Mouse (Mus musculus) MEL (cell line): ENCODE measurements around the gene Nde1. TPM values are rescaled to one million over a fixed set of nuclear protein-coding genes. Genes with fewer than 3 reads are reported as not detected.

Experiments used
- DNase-seq: peaks from one replicate; pipeline ENCODE4 v3.0.0; 2011; ENCODE audit warnings: low read depth, low spot score
- H3K27ac ChIP-seq: 2 replicates; pipeline ENCODE4 v1.5.1; 2012; ENCODE audit warnings: low read depth, mild to moderate bottlenecking, control low read depth, low read length, moderate library complexity; ENCODE audit not compliant: control insufficient read depth
- H3K27me3 ChIP-seq, 2 experiments: fragments of 150-350 bp in 1 of 2; sonication (generic) in 1 of 2; 2 replicates each; pipeline ENCODE4 v1.6.1; 2012; ENCODE audit warnings: low read length in 2 of 2, mild to moderate bottlenecking in 2 of 2, improper control_type of control experiment in 1 of 2, moderate library complexity in 1 of 2; ENCODE audit not compliant: insufficient read depth in 2 of 2, control insufficient read depth in 1 of 2
- H3K36me3 ChIP-seq, 2 experiments: 2 replicates each; pipeline ENCODE4 v1.6.1; 2012 to 2014; ENCODE audit warnings: low read length in 2 of 2, improper control_type of control experiment in 1 of 2, inconsistent platforms in 1 of 2, mild to moderate bottlenecking in 1 of 2; ENCODE audit not compliant: insufficient read depth in 2 of 2, control insufficient read depth in 1 of 2
- H3K4me1 ChIP-seq, 2 experiments: fragments of 150-350 bp in 1 of 2; sonication (generic) in 1 of 2; 2 replicates each; pipeline ENCODE4 v1.6.1; 2012; ENCODE audit warnings: low read length in 2 of 2, improper control_type of control experiment in 1 of 2, mild to moderate bottlenecking in 1 of 2; ENCODE audit not compliant: insufficient read depth in 2 of 2, control insufficient read depth in 1 of 2
- H3K4me3 ChIP-seq, 2 experiments: fragments of 150-350 bp in 1 of 2; sonication (generic) in 1 of 2; 2 replicates each; pipeline ENCODE4 v1.5.1; 2012; ENCODE audit warnings: low read depth in 2 of 2, low read length in 2 of 2, mild to moderate bottlenecking in 2 of 2, moderate library complexity in 2 of 2, control low read depth in 1 of 2, improper control_type of control experiment in 1 of 2; ENCODE audit not compliant: control insufficient read depth in 1 of 2, insufficient read depth in 1 of 2
- H3K79me2 ChIP-seq: 2 replicates; pipeline ENCODE4 v1.6.1; 2012; ENCODE audit warnings: mild to moderate bottlenecking, low read length, moderate library complexity; ENCODE audit not compliant: control insufficient read depth, poor library complexity, insufficient read depth
- H3K9ac ChIP-seq: 2 replicates; pipeline ENCODE4 v1.6.1; 2012; ENCODE audit warnings: low read depth, mild to moderate bottlenecking, control low read depth, low read length, moderate library complexity; ENCODE audit not compliant: control insufficient read depth, poor library complexity, severe bottlenecking
- H3K9me3 ChIP-seq: fragments of 150-350 bp; sonication (generic); replicated peaks from 2 replicates; pipeline ENCODE4 v1.6.1; 2012; ENCODE audit warnings: mild to moderate bottlenecking, low read length, improper control_type of control experiment, moderate library complexity; ENCODE audit not compliant: insufficient read depth
- CHD1 ChIP-seq: IDR thresholded peaks from 2 replicates; pipeline ENCODE4 v1.6.1; 2012; ENCODE audit warnings: low read depth, mild to moderate bottlenecking, inconsistent platforms, low read length, improper control_type of control experiment
- CTCF ChIP-seq, 3 experiments: IDR thresholded peaks in 2 of 3; conservative IDR thresholded peaks in 1 of 3; 2 replicates each; pipeline ENCODE4 v1.5.1; 2011 to 2012; ENCODE audit warnings: low read length in 3 of 3, low read depth in 2 of 3, mild to moderate bottlenecking in 2 of 3, improper control_type of control experiment in 1 of 3, inconsistent platforms in 1 of 3, mixed read lengths in 1 of 3, moderate library complexity in 1 of 3; ENCODE audit not compliant: control insufficient read depth in 1 of 3, insufficient read depth in 1 of 3, poor library complexity in 1 of 3, severe bottlenecking in 1 of 3
- E2F4 ChIP-seq: IDR thresholded peaks from 2 replicates; pipeline ENCODE4 v1.6.1; 2011; ENCODE audit warnings: low read depth, low read length, improper control_type of control experiment, borderline replicate concordance
- ELF1 ChIP-seq: IDR thresholded peaks from 2 replicates; pipeline ENCODE4 v1.6.1; 2014; ENCODE audit warnings: low read depth, mild to moderate bottlenecking, inconsistent platforms, low read length, improper control_type of control experiment, moderate library complexity
- EP300 ChIP-seq, 2 experiments: IDR thresholded peaks; 2 replicates each; pipeline ENCODE4 v1.6.1; 2011; ENCODE audit warnings: improper control_type of control experiment in 2 of 2, low read length in 2 of 2, low read depth in 1 of 2, mild to moderate bottlenecking in 1 of 2
- ETS1 ChIP-seq: IDR thresholded peaks from 2 replicates; pipeline ENCODE4 v1.6.1; 2012; ENCODE audit warnings: low read depth, mild to moderate bottlenecking, inconsistent platforms, low read length, improper control_type of control experiment, moderate library complexity
- GATA1 ChIP-seq: IDR thresholded peaks from 2 replicates; pipeline ENCODE4 v1.6.1; 2011; ENCODE audit warnings: low read depth, low read length, improper control_type of control experiment
- HCFC1 ChIP-seq: IDR thresholded peaks from 2 replicates; pipeline ENCODE4 v1.6.1; 2012; ENCODE audit warnings: low read depth, mild to moderate bottlenecking, inconsistent platforms, low read length, improper control_type of control experiment, moderate library complexity
- KAT2A ChIP-seq: conservative IDR thresholded peaks from 2 replicates; pipeline ENCODE4 v1.6.1; 2012; ENCODE audit warnings: low read depth, low read length, improper control_type of control experiment, inconsistent platforms
- MAFK ChIP-seq: IDR thresholded peaks from 2 replicates; pipeline ENCODE4 v1.6.1; 2011; ENCODE audit warnings: low read depth, mild to moderate bottlenecking, low read length, improper control_type of control experiment, borderline replicate concordance
- MAZ ChIP-seq: IDR thresholded peaks from 2 replicates; pipeline ENCODE4 v1.6.1; 2012; ENCODE audit warnings: low read depth, mild to moderate bottlenecking, inconsistent platforms, low read length, improper control_type of control experiment
- MEF2A ChIP-seq: IDR thresholded peaks from 2 replicates; pipeline ENCODE4 v1.6.1; 2014; ENCODE audit warnings: low read depth, mild to moderate bottlenecking, inconsistent platforms, low read length, improper control_type of control experiment; ENCODE audit not compliant: poor library complexity, insufficient replicate concordance, severe bottlenecking; ENCODE audit errors: extremely low read depth
- MYB ChIP-seq: IDR thresholded peaks from 2 replicates; pipeline ENCODE4 v1.6.1; 2011; ENCODE audit warnings: mild to moderate bottlenecking, low read depth, low read length, improper control_type of control experiment
- MYC ChIP-seq: IDR thresholded peaks from 2 replicates; pipeline ENCODE4 v1.6.1; 2011; ENCODE audit warnings: low read depth, mild to moderate bottlenecking, low read length, improper control_type of control experiment, moderate library complexity
- NELFE ChIP-seq: IDR thresholded peaks from 2 replicates; pipeline ENCODE4 v1.6.1; 2011; ENCODE audit warnings: low read depth, low read length, improper control_type of control experiment
- POLR2AphosphoS2 ChIP-seq: IDR thresholded peaks from 2 replicates; pipeline ENCODE4 v1.6.1; 2011; ENCODE audit warnings: low read length, improper control_type of control experiment
- POLR2AphosphoS5 ChIP-seq: IDR thresholded peaks from 2 replicates; pipeline ENCODE4 v1.6.1; 2012; ENCODE audit warnings: low read depth, borderline replicate concordance, mild to moderate bottlenecking, inconsistent platforms, low read length, moderate library complexity, mixed read lengths
- RAD21 ChIP-seq: IDR thresholded peaks from 2 replicates; pipeline ENCODE4 v1.6.1; 2011; ENCODE audit warnings: mild to moderate bottlenecking, low read depth, low read length, improper control_type of control experiment
- RCOR1 ChIP-seq: IDR thresholded peaks from 2 replicates; pipeline ENCODE4 v1.6.1; 2012; ENCODE audit warnings: low read depth, mild to moderate bottlenecking, inconsistent platforms, low read length, improper control_type of control experiment
- SIN3A ChIP-seq: IDR thresholded peaks from 2 replicates; pipeline ENCODE4 v1.6.1; 2012; ENCODE audit warnings: low read length, improper control_type of control experiment, inconsistent platforms
- SMC3 ChIP-seq: IDR thresholded peaks from 2 replicates; pipeline ENCODE4 v1.6.1; 2011; ENCODE audit warnings: low read depth, low read length, improper control_type of control experiment
- TBP ChIP-seq: IDR thresholded peaks from 2 replicates; pipeline ENCODE4 v1.8.0; 2011; ENCODE audit warnings: low read depth, low read length, improper control_type of control experiment
- TCF12 ChIP-seq: IDR thresholded peaks from 2 replicates; pipeline ENCODE4 v1.6.1; 2014; ENCODE audit warnings: low read depth, mild to moderate bottlenecking, inconsistent platforms, low read length, improper control_type of control experiment, moderate library complexity
- UBTF ChIP-seq: IDR thresholded peaks from 2 replicates; pipeline ENCODE4 v1.6.1; 2012; ENCODE audit warnings: low read depth, mild to moderate bottlenecking, inconsistent platforms, low read length, improper control_type of control experiment, moderate library complexity, borderline replicate concordance; ENCODE audit not compliant: insufficient read depth
- USF2 ChIP-seq, 2 experiments: IDR thresholded peaks; 2 replicates each; pipeline ENCODE4 v1.6.1; 2011 to 2012; ENCODE audit warnings: improper control_type of control experiment in 2 of 2, low read length in 2 of 2, borderline replicate concordance in 1 of 2, inconsistent platforms in 1 of 2, low read depth in 1 of 2, mild to moderate bottlenecking in 1 of 2; ENCODE audit not compliant: insufficient read depth in 1 of 2
- ZKSCAN1 ChIP-seq: IDR thresholded peaks from 2 replicates; pipeline ENCODE4 v1.6.1; 2012; ENCODE audit warnings: low read depth, mild to moderate bottlenecking, inconsistent platforms, low read length, improper control_type of control experiment, moderate library complexity
- ZMIZ1 ChIP-seq: IDR thresholded peaks from 2 replicates; pipeline ENCODE4 v1.6.1; 2012; ENCODE audit warnings: low read depth, mild to moderate bottlenecking, inconsistent platforms, low read length, improper control_type of control experiment, moderate library complexity
- ZNF384 ChIP-seq: IDR thresholded peaks from 2 replicates; pipeline ENCODE4 v1.6.1; 2012; ENCODE audit warnings: low read depth, mild to moderate bottlenecking, inconsistent platforms, low read length, improper control_type of control experiment
- polyA plus RNA-seq, 2 experiments: library from polyadenylated mRNA; stranded (reverse) in 1 of 2; unstranded in 1 of 2; fragments of >175 nt in 1 of 2; fragments of >200 nt in 1 of 2; gene quantifications; 2 replicates each; pipeline versions ENCODE4 v1.2.1 to v1.2.4; 2012; ENCODE audit warnings: low replicate concordance in 2 of 2, low read depth in 1 of 2; ENCODE audit not compliant: insufficient read length in 2 of 2, insufficient read depth in 1 of 2, missing spikeins in 1 of 2
- total RNA-seq: library from RNA; depleted of rRNA; stranded (reverse); fragments of 300-350 nt; gene quantifications from 2 replicates; pipeline ENCODE4 v1.2.3, GENCODE M21; 2012

Nde1 gene
- total and polyA plus RNA-seq, 3 experiments, result 25.8 to 42.5 TPM; not detected in 1

GRCm38 (mm10) chr16:14121563-14121962, 41.5 kb upstream of the Nde1 start:
- Histone ChIP-seq H3K36me3 (peaks cover 2 to 38% of the 10 kb centered on the region in 2 experiments), H3K79me2 (no peaks in the 10 kb centered on the region)

GRCm38 (mm10) chr16:14122586-14122985, 40.5 kb upstream of the Nde1 start:
- Histone ChIP-seq H3K4me1 (peaks cover 14 to 17% of the 10 kb centered on the region in 2 experiments), H3K9ac (no peak overlapping the region), H3K36me3 (peaks cover 7 to 29% of the 10 kb centered on the region in 2 experiments), H3K27ac (no peak overlapping the region), H3K27me3 (no peaks in the 10 kb centered on the region), H3K79me2 (no peaks in the 10 kb centered on the region), H3K9me3 (no peaks in the 10 kb centered on the region), H3K4me3 (no peak overlapping the region)
- TF ChIP-seq TBP (no peak), NELFE (no peak), TCF12 (no peak), MYC (no peak), MAZ (no peak), RAD21 (peak; percentile 18), MAFK (no peak), HCFC1 (no peak), KAT2A (no peak), ZMIZ1 (no peak), MEF2A (no peak), UBTF (no peak), POLR2AphosphoS2 (no peak), SMC3 (0 out of 2 replicates have a peak, but pooled peaks have one; percentile 5), MYB (no peak), CTCF (IDR thresholded peaks at IDR 0.05 in 2 of 3, conservative IDR thresholded peaks at IDR 0.05 in 1 of 3; ENCODE audit: control insufficient read depth in 1 of 3, insufficient read depth in 1 of 3, low read depth in 2 of 3, low read length in 3 of 3, poor library complexity in 1 of 3, severe bottlenecking in 1 of 3) (peak in 1 of 3 experiments; percentile 15; a peak in 2 of 6 replicates), USF2 (IDR thresholded peaks at IDR 0.05; ENCODE audit: borderline replicate concordance in 1 of 2, insufficient read depth in 1 of 2, low read depth in 1 of 2, low read length in 2 of 2) (no peak), E2F4 (no peak), ZNF384 (no peak), CHD1 (no peak), ELF1 (no peak), ZKSCAN1 (no peak), SIN3A (no peak)
- no peak for DNase-seq

More at GRCm38 (mm10) chr16:14121563-14121962, 41.5 kb upstream of the Nde1 start:
- no peak overlapping the region for H3K4me3 ChIP-seq
- H3K4me1 ChIP-seq, result peaks cover 22 to 26% of the 10 kb centered on the region in 2 experiments
- DNase-seq, result peak; percentile 67
- H3K9ac ChIP-seq, result no peak overlapping the region
- peak overlapping the region; percentile 48 for H3K27ac ChIP-seq
- no peaks in the 10 kb centered on the region for H3K9me3 ChIP-seq
- no peaks in the 10 kb centered on the region for H3K27me3 ChIP-seq
- TF ChIP-seq SIN3A, result peak; percentile 18; the same call in 1 of the 2 replicates
- TF ChIP-seq POLR2AphosphoS5, result no peak
- peak; percentile 16; the same call in 1 of the 2 replicates for TF ChIP-seq TCF12
- peak; percentile 45; the same call in 1 of the 2 replicates for TF ChIP-seq RCOR1
- no peak for TF ChIP-seq MAZ
- TF ChIP-seq SMC3, result no peak
- TF ChIP-seq ETS1, result no peak
- TF ChIP-seq GATA1, result peak; percentile 70
- peak; percentile 62 to 65 for TF ChIP-seq EP300 (IDR thresholded peaks at IDR 0.05; ENCODE audit: low read depth in 1 of 2, low read length in 2 of 2)
- no peak for TF ChIP-seq ZKSCAN1
